In the genomic region with DNA sequence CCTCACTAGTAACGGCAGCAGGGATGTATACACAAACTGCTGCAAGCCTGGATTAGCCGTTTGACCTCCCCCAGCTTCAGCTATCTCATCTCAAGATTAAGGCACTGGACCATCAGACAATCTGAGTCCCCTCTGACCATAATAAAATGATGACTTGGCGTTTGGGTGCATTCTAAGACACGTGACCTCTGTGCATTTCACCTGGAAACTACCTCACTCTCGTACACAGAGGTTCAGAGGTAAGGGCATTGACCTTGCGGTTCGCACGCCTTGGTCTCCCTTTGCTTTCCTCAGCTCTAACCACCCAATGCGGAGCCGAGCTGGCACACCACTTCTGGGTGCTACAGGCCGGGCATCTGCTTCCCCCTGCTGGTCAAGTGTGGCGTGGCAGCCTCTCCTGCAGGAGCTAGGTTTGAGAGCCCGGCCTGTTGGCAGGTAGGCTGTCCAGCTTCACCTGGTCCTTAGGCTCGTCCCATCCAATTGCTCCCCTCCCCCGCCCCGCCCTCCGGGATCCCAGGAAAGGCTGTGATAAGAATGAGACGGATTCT, we compare ENCODE assay signal across 9 mouse cellular contexts. TPM values are rescaled to one million over a fixed set of nuclear protein-coding genes. Genes with fewer than 3 reads are reported as not detected.
DNase-seq lines count a peak whose midpoint lies in the region; ATAC-seq lines count a peak whose summit lies in the region.
"Had no signal": no experiment of that assay in that cellular context is flagged by ENCODE, and none has a peak within 500 bp of the region (broad histone marks: within the 10 kb centered on the region; RNA-seq: fewer than 3 reads in every experiment).

No protein-coding gene starts in this region.

- peaks cover 85% of the 10 kb centered on the region for H3K27me3 ChIP-seq in forebrain, embryonic 14.5 days (replicated peaks; ENCODE audit: control insufficient read depth, insufficient read depth, low read length)
- H3K27me3 ChIP-seq in liver, embryonic 15.5 days = peaks cover 100% of the 10 kb centered on the region
- 0 out of 2 replicates have a peak, but pooled peaks cover 3% of the 10 kb centered on the region for H3K27me3 ChIP-seq in neural tube, embryonic 11.5 days (ENCODE audit: control insufficient read depth, insufficient read depth, low read length)
- H3K27me3 ChIP-seq in stomach, embryonic 15.5 days (replicated peaks) = peaks cover 66% of the 10 kb centered on the region

- H3K27ac ChIP-seq in forebrain, embryonic 14.5 days (ENCODE audit: low read depth, low read length) = no peak overlapping the region
- H3K27ac ChIP-seq in liver, embryonic 15.5 days (replicated peaks) = no peak overlapping the region
- H3K27ac ChIP-seq in neural tube, embryonic 11.5 days (ENCODE audit: low read depth, low read length) = no peak overlapping the region
- H3K27ac ChIP-seq in stomach, embryonic 15.5 days = no peak overlapping the region
- H3K27ac ChIP-seq: embryonic facial prominence, embryonic 15.5 days had no signal

- no peak overlapping the region for H3K4me3 ChIP-seq in forebrain, embryonic 14.5 days (ENCODE audit: low read depth, low read length)
- H3K4me3 ChIP-seq in liver, embryonic 15.5 days (replicated peaks) = no peak overlapping the region
- peak overlapping the region; percentile 6; the same call in 1 of the 2 replicates for H3K4me3 ChIP-seq in neural tube, embryonic 11.5 days (ENCODE audit: low read depth, low read length)
- no peak overlapping the region for H3K4me3 ChIP-seq in stomach, embryonic 15.5 days (replicated peaks)
- H3K4me3 ChIP-seq: embryonic facial prominence, embryonic 15.5 days had no signal

- intact Hi-C loops in heart, postnatal 10 days (cut with DNase I) = loop anchor here (1.0 to 5.0 kb wide), 2 partner anchors 190 to 415 kb away; no protein-coding TSS in a partner anchor

- ATAC-seq in forebrain, embryonic 14.5 days = peak; percentile 80
- ATAC-seq in liver, embryonic 15.5 days (ENCODE audit: insufficient read depth) = peak; percentile 48
- ATAC-seq in neural tube, embryonic 11.5 days (ENCODE audit: insufficient read depth, low FRiP score, low TSS enrichment) = peak; percentile 60
- peak; percentile 70; the same call in 1 of the 2 replicates for ATAC-seq in stomach, embryonic 15.5 days (ENCODE audit: insufficient read depth, low FRiP score, low read depth)

- H3K4me1 ChIP-seq in forebrain, embryonic 14.5 days (ENCODE audit: control insufficient read depth, insufficient read depth, low read length) = no peaks in the 10 kb centered on the region
- peaks cover 15% of the 10 kb centered on the region for H3K4me1 ChIP-seq in liver, embryonic 15.5 days (replicated peaks)
- H3K4me1 ChIP-seq in neural tube, embryonic 11.5 days (ENCODE audit: control insufficient read depth, insufficient read depth, low read length) = peaks cover 30% of the 10 kb centered on the region
- H3K4me1 ChIP-seq in stomach, embryonic 15.5 days = peaks cover 8% of the 10 kb centered on the region; the same call in 1 of the 2 replicates

- no peaks in the 10 kb centered on the region for H3K36me3 ChIP-seq in forebrain, embryonic 14.5 days (ENCODE audit: control insufficient read depth, insufficient read depth, low read length)
- no peaks in the 10 kb centered on the region for H3K36me3 ChIP-seq in liver, embryonic 15.5 days (replicated peaks)
- H3K36me3 ChIP-seq in neural tube, embryonic 11.5 days (ENCODE audit: control insufficient read depth, insufficient read depth, low read length) = no peaks in the 10 kb centered on the region
- H3K36me3 ChIP-seq in stomach, embryonic 15.5 days = no peaks in the 10 kb centered on the region
- H3K36me3 ChIP-seq: embryonic facial prominence, embryonic 15.5 days had no signal

- no peak overlapping the region for H3K4me2 ChIP-seq in forebrain, embryonic 14.5 days (ENCODE audit: low read length)
- no peak overlapping the region for H3K4me2 ChIP-seq in liver, embryonic 15.5 days
- peak overlapping the region; percentile 22 for H3K4me2 ChIP-seq in neural tube, embryonic 11.5 days (ENCODE audit: low read depth)
- peak overlapping the region; percentile 38 for H3K4me2 ChIP-seq in stomach, embryonic 15.5 days
- H3K4me2 ChIP-seq: embryonic facial prominence, embryonic 15.5 days had no signal

- no peak overlapping the region for H3K9ac ChIP-seq in forebrain, embryonic 14.5 days (ENCODE audit: low read length)
- no peak overlapping the region for H3K9ac ChIP-seq in liver, embryonic 15.5 days
- 0 out of 2 replicates have a peak overlapping the region, but pooled peaks have one; percentile 7 for H3K9ac ChIP-seq in neural tube, embryonic 11.5 days (ENCODE audit: low read length)
- H3K9ac ChIP-seq in stomach, embryonic 15.5 days = no peak overlapping the region
- H3K9ac ChIP-seq: embryonic facial prominence, embryonic 15.5 days had no signal

- WGBS in forebrain, embryonic 14.5 days = 2% methylated on average over 18 of the region's 18 CpGs
- WGBS in liver, embryonic 15.5 days (ENCODE audit: insufficient replicate concordance) = 2% methylated on average over 18 of the region's 18 CpGs
- WGBS in neural tube, embryonic 11.5 days = under 1% methylated on average over 18 of the region's 18 CpGs
- 2% methylated on average over 18 of the region's 18 CpGs for WGBS in stomach, embryonic 15.5 days

- DNase-seq in CD8-positive naive resting alpha-beta T cell, adult 2 months (ENCODE audit: low read depth in 2 of 2, low spot score in 2 of 2) = peak; percentile 82 to 87
- DNase-seq in c-Kit-positive CD71-positive TER-119-positive erythroid progenitor cells, embryonic 14.5 days (ENCODE audit: low spot score) = peak; percentile 76
- peak; percentile 84 for DNase-seq in forebrain, embryonic 14.5 days (ENCODE audit: low spot score)
- peak; percentile 91 to 94 for DNase-seq in heart, postnatal 10 days
- DNase-seq in kidney, postnatal 4 days = peak; percentile 98
- peak; percentile 91 for DNase-seq in neural tube, embryonic 11.5 days (ENCODE audit: low spot score)

- no peaks in the 10 kb centered on the region for H3K9me3 ChIP-seq in forebrain, embryonic 14.5 days (replicated peaks; ENCODE audit: control insufficient read depth, low read length)
- no peaks in the 10 kb centered on the region for H3K9me3 ChIP-seq in liver, embryonic 15.5 days (replicated peaks)
- no peaks in the 10 kb centered on the region for H3K9me3 ChIP-seq in neural tube, embryonic 11.5 days (ENCODE audit: control insufficient read depth, low read length)
- H3K9me3 ChIP-seq in stomach, embryonic 15.5 days = no peaks in the 10 kb centered on the region
- H3K9me3 ChIP-seq: embryonic facial prominence, embryonic 15.5 days had no signal

RNA-seq across cellular contexts. Expression of gene Smug1, which starts 10.1 kb away (rescaled TPM):
- 25.3 and 26.5 TPM in 2 replicates for polyA plus RNA-seq in forebrain, embryonic 14.5 days (2014; fragmentation: Nextera tagmentation; extraction: Ambion mirVana)
- total RNA-seq in heart, postnatal 10 days (2021) = 10 to 100 TPM; 13.7 to 16.1 TPM
- 4.6 and 5.4 TPM in 2 replicates for polyA plus RNA-seq in liver, embryonic 15.5 days (2015; fragmentation: Nextera tagmentation; extraction: Ambion mirVana)
- 55.9 and 65.4 TPM in 2 replicates for polyA plus RNA-seq in neural tube, embryonic 11.5 days (2014; fragmentation: Nextera tagmentation; extraction: Ambion mirVana)
- polyA plus RNA-seq in stomach, embryonic 15.5 days (2015; fragmentation: Nextera tagmentation; extraction: Ambion mirVana) = 18.3 and 21.6 TPM in 2 replicates

Comparison
In these comparisons a context has a peak if more than half of its experiments do, and no peak if none do; other contexts are left out.
1. H3K4me2 ChIP-seq: peak in neural tube, embryonic 11.5 days (single experiment) and stomach, embryonic 15.5 days (single experiment); none in forebrain, embryonic 14.5 days (single experiment) and liver, embryonic 15.5 days (single experiment).
2. Peak in every context shown above with its lines, with median percentiles within 50 percentile points of each other: DNase-seq and ATAC-seq.